Mouse (Mus musculus) R1 (cell line): Measurements from ENCODE around the gene Klkb1.
"Not testable (repeated sequence)": the region's sequence is repeated elsewhere in the genome, so short reads cannot be mapped to it uniquely, and the experiment has no call there.

Source experiments
- DNase-seq: peaks from one replicate; pipeline ENCODE4 v3.0.0-alpha.2; 2018; ENCODE audit warnings: low read depth, low spot score

The Klkb1 gene

GRCm38 (mm10) chr8:45294687-45295086, at the start of gene Klkb1:
Gene Klkb1, minus strand, starts transcription at chr8:45294859.
- DNase-seq, result no peak

- DNase-seq, result no peak
Measured at GRCm38 (mm10) chr8:45344298-45344697, 49.6 kb upstream of the Klkb1 start.

GRCm38 (mm10) chr8:45341630-45342628, 47.3 kb upstream of the Klkb1 start:
- DNase-seq, result no peak

GRCm38 (mm10) chr8:45333493-45333892, 38.8 kb upstream of the Klkb1 start:
- no peak for DNase-seq

GRCm38 (mm10) chr8:45332685-45333409, 38.2 kb upstream of the Klkb1 start, which contains the start of gene Cyp4v3:
Gene Cyp4v3, minus strand, starts transcription at chr8:45333216.
- DNase-seq, result peak; percentile 76

GRCm38 (mm10) chr8:45330856-45331255, 36.2 kb upstream of the Klkb1 start:
- DNase-seq, result no peak

GRCm38 (mm10) chr8:45329206-45329980, 34.7 kb upstream of the Klkb1 start:
- no peak for DNase-seq

GRCm38 (mm10) chr8:45327076-45327475, 32.4 kb upstream of the Klkb1 start:
- not testable (repeated sequence) for DNase-seq

- no peak for DNase-seq
Measured at GRCm38 (mm10) chr8:45324151-45324550, 29.5 kb upstream of the Klkb1 start.

GRCm38 (mm10) chr8:45321365-45321764, 26.7 kb upstream of the Klkb1 start:
- DNase-seq, result no peak

- DNase-seq, result no peak
Measured at GRCm38 (mm10) chr8:45320930-45321329, 26.3 kb upstream of the Klkb1 start.

GRCm38 (mm10) chr8:45310967-45311366, 16.3 kb upstream of the Klkb1 start:
- no peak for DNase-seq

- DNase-seq, result no peak
Measured at GRCm38 (mm10) chr8:45308366-45308765, 13.7 kb upstream of the Klkb1 start, which contains the start of gene Gm45753. Gene Gm45753, minus strand, starts transcription at chr8:45308466.

GRCm38 (mm10) chr8:45305479-45305878, 10.8 kb upstream of the Klkb1 start:
- no peak for DNase-seq

- no peak for DNase-seq
Measured at GRCm38 (mm10) chr8:45304354-45304753, 9.7 kb upstream of the Klkb1 start.

GRCm38 (mm10) chr8:45302390-45302789, 7.7 kb upstream of the Klkb1 start:
- DNase-seq, result no peak

- no peak for DNase-seq
Measured at GRCm38 (mm10) chr8:45295276-45295675, 617 bp upstream of the Klkb1 start.

- no peak for DNase-seq
Measured at GRCm38 (mm10) chr8:45291790-45292189, 2.9 kb downstream of the Klkb1 start.

- no peak for DNase-seq
Measured at GRCm38 (mm10) chr8:45281630-45282029, 13.0 kb downstream of the Klkb1 start.

- DNase-seq, result no peak
Measured at GRCm38 (mm10) chr8:45277453-45277852, 17.2 kb downstream of the Klkb1 start.

- DNase-seq, result no peak
Measured at GRCm38 (mm10) chr8:45274317-45274716, 20.3 kb downstream of the Klkb1 start.

- DNase-seq, result no peak
Measured at GRCm38 (mm10) chr8:45269056-45269455, 25.6 kb downstream of the Klkb1 start.
